In the genomic region with DNA sequence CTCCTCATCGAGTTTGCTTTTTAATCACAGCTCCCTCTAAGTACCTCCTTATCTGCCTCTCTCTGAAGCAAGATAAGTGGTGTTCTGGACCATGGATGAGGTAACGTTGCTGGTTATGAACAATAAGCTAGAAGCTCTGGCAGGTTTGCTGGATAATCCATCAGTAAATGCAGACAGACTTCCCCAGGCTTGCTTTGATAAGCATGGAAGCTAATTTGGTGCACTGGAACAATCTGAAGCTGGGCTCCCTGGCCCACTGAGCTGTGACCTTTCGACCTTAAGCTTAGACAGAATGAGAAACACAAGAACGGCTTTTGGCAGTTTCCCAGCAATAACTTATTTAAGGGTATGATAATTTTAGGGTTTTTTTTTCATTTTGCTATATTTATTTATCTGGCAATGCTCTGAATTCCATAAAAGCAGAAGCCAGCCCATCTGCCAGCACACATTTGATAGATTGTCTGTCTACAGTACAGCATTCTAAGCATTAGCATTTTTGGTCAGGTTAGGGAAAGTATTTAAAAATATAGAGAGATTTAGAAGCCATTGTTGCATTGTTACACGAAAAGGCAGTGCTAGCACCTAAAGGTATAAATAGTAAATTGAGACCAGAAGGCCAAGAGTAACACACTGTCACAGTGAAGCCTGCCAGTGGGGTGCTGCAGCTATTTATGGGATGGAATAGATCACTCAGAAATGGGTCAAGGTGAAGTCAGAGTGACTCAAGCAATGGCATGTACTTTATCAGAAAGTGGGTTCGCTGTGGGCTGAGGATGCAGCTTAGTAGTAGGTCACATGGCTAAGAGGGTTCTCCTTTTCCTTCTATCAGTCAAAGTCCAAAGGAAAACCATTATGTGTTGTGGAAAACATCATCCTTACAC, we compare ENCODE assay signal across 7 mouse cellular contexts.
DNase-seq lines count a peak whose midpoint lies in the region; ATAC-seq lines count a peak whose summit lies in the region.

No protein-coding gene starts in this region.

- H3K27ac ChIP-seq in liver, embryonic 11.5 days (ENCODE audit: low read depth, low read length): no peak overlapping the region
- H3K27ac ChIP-seq in embryonic facial prominence, embryonic 14.5 days (replicated peaks; ENCODE audit: low read depth, low read length): no peak overlapping the region

- H3K27me3 ChIP-seq in liver, embryonic 11.5 days (replicated peaks; ENCODE audit: control insufficient read depth, insufficient read depth, low read length): no peaks in the 10 kb centered on the region
- no peaks in the 10 kb centered on the region for H3K27me3 ChIP-seq in embryonic facial prominence, embryonic 14.5 days (replicated peaks; ENCODE audit: control insufficient read depth, insufficient read depth, low read length)

- no peaks in the 10 kb centered on the region for H3K4me1 ChIP-seq in liver, embryonic 11.5 days (replicated peaks; ENCODE audit: control insufficient read depth, insufficient read depth, low read length)
- peaks cover 3% of the 10 kb centered on the region; the same call in 1 of the 2 replicates for H3K4me1 ChIP-seq in embryonic facial prominence, embryonic 14.5 days (ENCODE audit: control insufficient read depth, insufficient read depth, low read length)

- intact Hi-C loops in gastrocnemius, postnatal 14 days (cut with DNase I; ENCODE audit: low total_unique reads): no loop called here

- 45% methylated on average over 6 of the region's 6 CpGs for WGBS in liver, embryonic 11.5 days
- 47% methylated on average over 6 of the region's 6 CpGs for WGBS in embryonic facial prominence, embryonic 14.5 days

- H3K9ac ChIP-seq in liver, embryonic 11.5 days (ENCODE audit: low read depth, low read length): no peak overlapping the region
- H3K9ac ChIP-seq in embryonic facial prominence, embryonic 14.5 days (ENCODE audit: low read depth, low read length): no peak overlapping the region

- no peaks in the 10 kb centered on the region for H3K36me3 ChIP-seq in liver, embryonic 11.5 days (ENCODE audit: control insufficient read depth, insufficient read depth, low read length)
- no peaks in the 10 kb centered on the region for H3K36me3 ChIP-seq in embryonic facial prominence, embryonic 14.5 days (ENCODE audit: control insufficient read depth, insufficient read depth, low read length)

- peak; percentile 9 for DNase-seq in liver
- DNase-seq in liver, embryonic 11.5 days (ENCODE audit: low spot score): no peak
- peak; percentile 86 for DNase-seq in embryonic facial prominence, embryonic 14.5 days (ENCODE audit: low spot score)
- DNase-seq in kidney, postnatal 14 days: peak; percentile 8
- peak; percentile 3 for DNase-seq in right cerebral cortex, postnatal 25 days
- no peak for DNase-seq in gastrocnemius, postnatal 14 days
- no peak for DNase-seq in spleen, adult 18-20 months

- no peak; the same call in 1 of the 2 replicates for ATAC-seq in liver, embryonic 11.5 days (replicated peaks; ENCODE audit: low FRiP score)
- peak; percentile 63; the same call in 1 of the 2 replicates for ATAC-seq in embryonic facial prominence, embryonic 14.5 days (ENCODE audit: low read depth)

- no peak overlapping the region for H3K4me3 ChIP-seq in liver, embryonic 11.5 days (ENCODE audit: low read depth, low read length)
- H3K4me3 ChIP-seq in embryonic facial prominence, embryonic 14.5 days (ENCODE audit: low read depth, low read length): no peak overlapping the region

- H3K4me2 ChIP-seq in liver, embryonic 11.5 days: no peak overlapping the region
- H3K4me2 ChIP-seq in embryonic facial prominence, embryonic 14.5 days (ENCODE audit: low read depth, low read length): no peak overlapping the region

- H3K9me3 ChIP-seq in liver, embryonic 11.5 days (ENCODE audit: control insufficient read depth, low read length): no peaks in the 10 kb centered on the region
- no peaks in the 10 kb centered on the region for H3K9me3 ChIP-seq in embryonic facial prominence, embryonic 14.5 days (ENCODE audit: control insufficient read depth, low read length)

Comparison
In these comparisons a context has a peak if more than half of its experiments do, and no peak if none do; other contexts are left out.
1. DNase-seq: peak in liver (single experiment), embryonic facial prominence, embryonic 14.5 days (single experiment), kidney, postnatal 14 days (single experiment) and right cerebral cortex, postnatal 25 days (single experiment); none in liver, embryonic 11.5 days (single experiment), gastrocnemius, postnatal 14 days (single experiment) and spleen, adult 18-20 months (0 of 2).